In the genomic region with DNA sequence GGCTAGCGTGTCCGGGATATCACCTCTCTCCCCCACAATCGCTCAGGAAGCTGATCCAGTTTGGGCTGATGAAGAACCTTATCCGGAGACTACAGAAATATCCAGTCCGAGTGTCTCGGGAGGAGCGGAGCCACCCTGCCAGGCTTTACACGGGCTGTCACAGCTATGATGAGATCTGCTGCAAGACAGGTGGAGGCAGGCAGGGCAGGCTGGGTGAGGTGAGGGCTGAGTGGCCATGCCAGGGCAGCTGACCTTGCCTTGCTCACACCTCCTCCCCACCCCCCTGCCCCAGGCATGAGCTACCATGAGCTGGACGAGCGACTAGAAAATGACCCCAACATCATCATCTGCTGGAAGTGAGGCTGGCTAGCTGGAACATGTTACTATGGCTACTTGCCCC, we compare ENCODE assay signal across 15 mouse cellular contexts. TPM values are rescaled to one million over a fixed set of nuclear protein-coding genes. Genes with fewer than 3 reads are reported as not detected.
A peak's percentile ranks its signal among the peaks of the same experiment; 100 is the strongest.
DNase-seq lines count a peak whose midpoint lies in the region; TF ChIP-seq lines count a peak whose summit lies in the region.
"Had no signal": no experiment of that assay in that cellular context is flagged by ENCODE, and none has a peak within 500 bp of the region (broad histone marks: within the 10 kb centered on the region; RNA-seq: fewer than 3 reads in every experiment).

No protein-coding gene starts in this region.

- no peaks in the 10 kb centered on the region for H3K27me3 ChIP-seq in testis, adult 2 months (ENCODE audit: control insufficient read depth, insufficient read depth, low read length)
- H3K27me3 ChIP-seq: CH12.LX, Patski had no signal

- peaks cover 22% of the 10 kb centered on the region for H3K4me1 ChIP-seq in testis, adult 2 months (ENCODE audit: control insufficient read depth, insufficient read depth, low read length)

- TF ChIP-seq CTCF in testis, adult 2 months (IDR thresholded peaks at IDR 0.05; ENCODE audit: control insufficient read depth, insufficient read depth, insufficient replicate concordance, low read depth, low read length) = no peak

- H3K27ac ChIP-seq in testis, adult 2 months (ENCODE audit: control insufficient read depth, insufficient read depth, low read depth, low read length) = no peak overlapping the region
- H3K27ac ChIP-seq: embryonic facial prominence, embryonic 12.5 days; forebrain, embryonic 13.5 days; heart, adult 2 months; hindbrain, embryonic 10.5 days; hindbrain, embryonic 15.5 days had no signal

- peak; percentile 18 to 44 for DNase-seq in cerebellum, postnatal 25 days
- no peak for DNase-seq in cerebellum, adult 9-10 months
- DNase-seq in heart, adult 11 months = peak; percentile 95
- DNase-seq in heart, adult 9 months (ENCODE audit: low spot score in 2 of 2) = no peak
- DNase-seq in testis, postnatal 14 days (ENCODE audit: low spot score) = no peak
- DNase-seq: cerebellum, adult 11-12 months had no signal

- peaks cover 2% of the 10 kb centered on the region for H3K36me3 ChIP-seq in testis, adult 2 months (ENCODE audit: control insufficient read depth, insufficient read depth, low read length)

- no peak for TF ChIP-seq POLR2A in testis, adult 2 months (IDR thresholded peaks at IDR 0.05; ENCODE audit: control insufficient read depth, low read depth, low read length)

- H3K4me3 ChIP-seq in testis, adult 2 months (ENCODE audit: control insufficient read depth, low read depth, low read length) = peak overlapping the region; percentile 21; the same call in 1 of the 2 replicates
- H3K4me3 ChIP-seq: embryonic facial prominence, embryonic 12.5 days; forebrain, embryonic 13.5 days; heart, adult 2 months; heart, embryonic 12.5 days; hindbrain, embryonic 10.5 days; hindbrain, embryonic 15.5 days had no signal

RNA-seq across cellular contexts. Expression of gene Zmynd10, which starts 1.9 kb away (rescaled TPM):
- polyA plus RNA-seq in testis, adult 2 months (2012; rRNA removed) = 245 and 272 TPM in 2 replicates

RNA-seq across cellular contexts. Expression of gene Nprl2, which starts 3.2 kb away (rescaled TPM):
- polyA plus RNA-seq in testis, adult 2 months (2012; rRNA removed) = 34.7 and 40.3 TPM in 2 replicates

RNA-seq across cellular contexts. Expression of gene Cyb561d2, which starts 3.2 kb away (rescaled TPM):
- 28.3 and 29.4 TPM in 2 replicates for polyA plus RNA-seq in testis, adult 2 months (2012; rRNA removed)

RNA-seq across cellular contexts. Expression of gene Rassf1, which starts 6.2 kb away (rescaled TPM):
- 62.8 and 63.4 TPM in 2 replicates for polyA plus RNA-seq in testis, adult 2 months (2012; rRNA removed)

RNA-seq across cellular contexts. Expression of gene Tmem115, which starts 11.5 kb away (rescaled TPM):
- polyA plus RNA-seq in testis, adult 2 months (2012; rRNA removed) = 38.3 and 46.9 TPM in 2 replicates

Comparison
In these comparisons a context has a peak if more than half of its experiments do, and no peak if none do; other contexts are left out.
1. DNase-seq: peak in cerebellum, postnatal 25 days (2 of 2) and heart, adult 11 months (single experiment); none in cerebellum, adult 9-10 months (single experiment), heart, adult 9 months (0 of 2) and testis, postnatal 14 days (single experiment).